In the genomic region with DNA sequence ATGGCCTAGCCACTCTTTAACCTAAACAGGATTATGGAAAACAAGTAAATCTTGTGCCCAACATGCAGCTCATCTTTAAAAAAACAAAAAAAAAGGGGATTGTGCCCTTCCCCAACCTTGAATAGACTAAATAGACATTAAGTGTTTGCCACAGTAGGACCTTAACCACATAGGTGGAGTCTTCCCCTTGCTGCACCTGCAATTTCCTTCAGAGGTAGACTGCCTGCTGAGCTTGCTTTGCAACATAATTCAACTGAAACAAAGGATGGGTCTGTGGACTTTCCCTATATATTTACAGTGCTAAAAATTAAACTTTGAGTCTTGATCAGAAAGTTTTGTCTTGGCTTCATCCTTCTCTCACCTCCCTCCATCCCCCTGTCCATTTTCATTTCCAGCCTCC, we compare ENCODE assay signal across 25 mouse cellular contexts.
"Had no signal": no experiment of that assay in that cellular context is flagged by ENCODE, and none has a peak within 500 bp of the region (broad histone marks: within the 10 kb centered on the region; RNA-seq: fewer than 3 reads in every experiment).

No protein-coding gene starts in this region.

- ATAC-seq: forebrain, embryonic 13.5 days; forebrain, embryonic 14.5 days; forebrain, embryonic 15.5 days; forebrain, postnatal 0 days had no signal

- H3K9ac ChIP-seq: embryonic facial prominence, embryonic 12.5 days; embryonic facial prominence, embryonic 13.5 days; embryonic facial prominence, embryonic 15.5 days; forebrain, embryonic 12.5 days; forebrain, embryonic 13.5 days; forebrain, embryonic 15.5 days; forebrain, postnatal 0 days had no signal

- H3K4me2 ChIP-seq: embryonic facial prominence, embryonic 12.5 days; embryonic facial prominence, embryonic 13.5 days; embryonic facial prominence, embryonic 15.5 days; forebrain, embryonic 12.5 days; forebrain, embryonic 13.5 days; forebrain, embryonic 15.5 days; heart, embryonic 11.5 days had no signal

- DNase-seq: cerebellum, postnatal 10 days; cerebellum, postnatal 14 days; cerebellum, postnatal 25 days; cerebellum, postnatal 36 days; embryo, embryonic 11 days; forebrain, postnatal 0 days; gastrocnemius, adult 2 months; gastrocnemius, postnatal 10 days; gastrocnemius, postnatal 14 days; gastrocnemius, postnatal 25 days; gastrocnemius, postnatal 36 days; heart, adult 18-20 months; heart, adult 2 months had no signal

- H3K27ac ChIP-seq: embryonic facial prominence, embryonic 10.5 days; embryonic facial prominence, embryonic 12.5 days; embryonic facial prominence, embryonic 13.5 days; embryonic facial prominence, embryonic 15.5 days; forebrain, embryonic 10.5 days; forebrain, embryonic 12.5 days; forebrain, embryonic 13.5 days; forebrain, embryonic 15.5 days; gastrocnemius, adult 2 months; heart, adult 2 months; heart, embryonic 10.5 days had no signal

- H3K36me3 ChIP-seq: embryonic facial prominence, embryonic 10.5 days; embryonic facial prominence, embryonic 12.5 days; embryonic facial prominence, embryonic 13.5 days; embryonic facial prominence, embryonic 15.5 days; forebrain, embryonic 10.5 days; forebrain, embryonic 12.5 days; forebrain, embryonic 15.5 days; heart, embryonic 10.5 days had no signal

- H3K27me3 ChIP-seq: embryonic facial prominence, embryonic 12.5 days; embryonic facial prominence, embryonic 13.5 days; embryonic facial prominence, embryonic 15.5 days; forebrain, embryonic 12.5 days; forebrain, embryonic 13.5 days; forebrain, embryonic 15.5 days had no signal

- H3K9me3 ChIP-seq: embryonic facial prominence, embryonic 10.5 days; embryonic facial prominence, embryonic 12.5 days; embryonic facial prominence, embryonic 13.5 days; embryonic facial prominence, embryonic 15.5 days; forebrain, embryonic 10.5 days; forebrain, embryonic 12.5 days; forebrain, embryonic 13.5 days; forebrain, embryonic 15.5 days; heart, embryonic 10.5 days had no signal

- H3K4me3 ChIP-seq: embryonic facial prominence, embryonic 10.5 days; embryonic facial prominence, embryonic 12.5 days; embryonic facial prominence, embryonic 13.5 days; embryonic facial prominence, embryonic 15.5 days; erythroblast, embryonic 14.5 days; forebrain, embryonic 10.5 days; forebrain, embryonic 12.5 days; forebrain, embryonic 13.5 days; forebrain, embryonic 15.5 days; gastrocnemius, adult 2 months; heart, adult 2 months; heart, embryonic 10.5 days had no signal

- H3K4me1 ChIP-seq: embryonic facial prominence, embryonic 10.5 days; embryonic facial prominence, embryonic 12.5 days; embryonic facial prominence, embryonic 13.5 days; embryonic facial prominence, embryonic 15.5 days; forebrain, embryonic 10.5 days; forebrain, embryonic 12.5 days; forebrain, embryonic 13.5 days; forebrain, embryonic 15.5 days; heart, embryonic 10.5 days had no signal
